In the genomic region with DNA sequence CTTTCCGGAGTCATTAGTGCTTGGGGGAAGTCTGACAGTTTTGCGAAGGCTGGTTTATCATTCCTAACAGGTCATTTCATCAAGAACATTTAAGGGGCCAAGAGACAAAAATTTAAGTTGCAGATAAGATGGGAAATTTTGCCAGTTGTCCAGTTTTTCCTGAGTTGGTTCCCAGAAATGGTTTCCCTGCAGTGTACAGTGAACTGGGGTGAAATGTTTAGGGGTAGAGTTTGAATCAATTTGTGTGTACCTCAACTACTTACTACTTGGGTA, we compare ENCODE assay signal across 8 mouse cellular contexts. TPM values are rescaled to one million over a fixed set of nuclear protein-coding genes. Genes with fewer than 3 reads are reported as not detected.
A peak's percentile ranks its signal among the peaks of the same experiment; 100 is the strongest.
DNase-seq lines count a peak whose midpoint lies in the region; ATAC-seq and TF ChIP-seq lines count a peak whose summit lies in the region.

No protein-coding gene starts in this region.

- H3K27ac ChIP-seq in heart, embryonic 11.5 days (ENCODE audit: low read depth, low read length), result peak overlapping the region; percentile 100; the same call in 1 of the 2 replicates
- no peak overlapping the region for H3K27ac ChIP-seq in forebrain, embryonic 14.5 days (ENCODE audit: low read depth, low read length)
- H3K27ac ChIP-seq in liver, embryonic 16.5 days (ENCODE audit: low read length), result peak overlapping the region; percentile 99

- no peak for ATAC-seq in heart, embryonic 11.5 days (replicated peaks; ENCODE audit: insufficient number of reproducible peaks, low FRiP score, low TSS enrichment)
- ATAC-seq in forebrain, embryonic 14.5 days, result no peak
- no peak for ATAC-seq in liver, embryonic 16.5 days (ENCODE audit: low read depth)

- no peaks in the 10 kb centered on the region for H3K36me3 ChIP-seq in heart, embryonic 11.5 days (ENCODE audit: control insufficient read depth, insufficient read depth, low read length)
- peaks cover 23% of the 10 kb centered on the region for H3K36me3 ChIP-seq in C2C12 (ENCODE audit: control insufficient read depth, insufficient read depth)
- peaks cover 2% of the 10 kb centered on the region; the same call in 1 of the 2 replicates for H3K36me3 ChIP-seq in forebrain, embryonic 14.5 days (ENCODE audit: control insufficient read depth, insufficient read depth, low read length)
- no peaks in the 10 kb centered on the region; the same call in 1 of the 2 replicates for H3K36me3 ChIP-seq in liver, embryonic 16.5 days (ENCODE audit: control insufficient read depth, insufficient read depth)

- 0% methylated on average over 2 of the region's 2 CpGs for WGBS in heart, embryonic 11.5 days (ENCODE audit: insufficient replicate concordance)
- WGBS in forebrain, embryonic 14.5 days, result 0% methylated on average over 2 of the region's 2 CpGs
- 2% methylated on average over 2 of the region's 2 CpGs for WGBS in liver, embryonic 16.5 days (ENCODE audit: insufficient replicate concordance)

- H3K4me3 ChIP-seq in heart, embryonic 11.5 days (ENCODE audit: low read depth, low read length), result peak overlapping the region; percentile 87
- H3K4me3 ChIP-seq in C2C12 (ENCODE audit: insufficient read depth, poor library complexity, severe bottlenecking), result peak overlapping the region; percentile 82
- peak overlapping the region; percentile 92 for H3K4me3 ChIP-seq in forebrain, embryonic 14.5 days (ENCODE audit: low read depth, low read length)
- peak overlapping the region; percentile 97 for H3K4me3 ChIP-seq in liver, embryonic 16.5 days (ENCODE audit: low read depth, low read length)

- H3K4me1 ChIP-seq in heart, embryonic 11.5 days (ENCODE audit: control insufficient read depth, insufficient read depth, low read length), result peaks cover 12% of the 10 kb centered on the region
- H3K4me1 ChIP-seq in forebrain, embryonic 14.5 days (ENCODE audit: control insufficient read depth, insufficient read depth, low read length), result peaks cover 8% of the 10 kb centered on the region; the same call in 1 of the 2 replicates
- H3K4me1 ChIP-seq in liver, embryonic 16.5 days (ENCODE audit: control insufficient read depth, low read depth, low read length), result peaks cover 12% of the 10 kb centered on the region

- no peaks in the 10 kb centered on the region for H3K27me3 ChIP-seq in heart, embryonic 11.5 days (ENCODE audit: control insufficient read depth, insufficient read depth, low read length)
- no peaks in the 10 kb centered on the region for H3K27me3 ChIP-seq in C2C12 (ENCODE audit: control insufficient read depth, insufficient read depth, insufficient read length)
- no peaks in the 10 kb centered on the region for H3K27me3 ChIP-seq in forebrain, embryonic 14.5 days (replicated peaks; ENCODE audit: control insufficient read depth, insufficient read depth, low read length)
- no peaks in the 10 kb centered on the region for H3K27me3 ChIP-seq in liver, embryonic 16.5 days (ENCODE audit: control insufficient read depth, insufficient read depth, low read depth, low read length)

- DNase-seq in heart, adult 8-10 months (ENCODE audit: low spot score), result no peak
- no peak for DNase-seq in forebrain, embryonic 14.5 days (ENCODE audit: low spot score)
- DNase-seq in embryo, embryonic 10 days (ENCODE audit: low spot score), result no peak
- DNase-seq in left cerebral cortex, postnatal 36 days (ENCODE audit: low spot score in 2 of 2), result no peak
- DNase-seq in left cerebral cortex, adult 9 months (ENCODE audit: low spot score in 2 of 2), result no peak

- H3K9ac ChIP-seq in heart, embryonic 11.5 days (ENCODE audit: low read depth, low read length), result peak overlapping the region; percentile 84
- H3K9ac ChIP-seq in forebrain, embryonic 14.5 days (ENCODE audit: low read length), result peak overlapping the region; percentile 93
- peak overlapping the region; percentile 98 for H3K9ac ChIP-seq in liver, embryonic 16.5 days (ENCODE audit: low read depth, low read length)

- peaks cover 63% of the 10 kb centered on the region for H3K79me2 ChIP-seq in C2C12 (ENCODE audit: control insufficient read depth, insufficient read depth)

- no peaks in the 10 kb centered on the region for H3K9me3 ChIP-seq in heart, embryonic 11.5 days (replicated peaks; ENCODE audit: control insufficient read depth, low read length)
- no peaks in the 10 kb centered on the region for H3K9me3 ChIP-seq in forebrain, embryonic 14.5 days (replicated peaks; ENCODE audit: control insufficient read depth, low read length)
- no peaks in the 10 kb centered on the region for H3K9me3 ChIP-seq in liver, embryonic 16.5 days (replicated peaks; ENCODE audit: control insufficient read depth, low read length)

- H3ac ChIP-seq in C2C12 (ENCODE audit: control insufficient read depth, insufficient read length, low read depth), result peak overlapping the region; percentile 100

- peak overlapping the region; percentile 90 for H3K4me2 ChIP-seq in heart, embryonic 11.5 days
- peak overlapping the region; percentile 69 for H3K4me2 ChIP-seq in forebrain, embryonic 14.5 days (ENCODE audit: low read length)
- peak overlapping the region; percentile 94 for H3K4me2 ChIP-seq in liver, embryonic 16.5 days (ENCODE audit: low read depth, low read length)

- intact Hi-C loops in left cerebral cortex, postnatal 36 days (cut with DNase I), result loop anchor here (5.0 kb wide), 1 partner anchor 267 kb away; a partner anchor contains a TSS

- peaks cover 50% of the 10 kb centered on the region for H3K79me3 ChIP-seq in C2C12 (ENCODE audit: low read depth)

- TF ChIP-seq CTCF in C2C12 (IDR thresholded peaks at IDR 0.05; ENCODE audit: control insufficient read depth, insufficient read depth, insufficient read length), result no peak

TF ChIP-seq in C2C12, 6 proteins besides CTCF, POLR2A, EP300 and RAD21:
- no peak for TF ChIP-seq USF1 (IDR thresholded peaks at IDR 0.05; ENCODE audit: low read depth)

RNA-seq across cellular contexts. Expression of a gene that starts 1.2 kb away (rescaled TPM):
- polyA plus RNA-seq in heart, embryonic 11.5 days (2014; fragmentation: Nextera tagmentation; extraction: Ambion mirVana), result 54.4 and 55.8 TPM in 2 replicates
- total RNA-seq in heart, adult 8-10 months (2022), result 10 to 100 TPM; 12.8 to 17.0 (median 14.8) TPM
- 28.6 TPM for polyA plus RNA-seq in C2C12 (2012; fragmentation: generic; extraction: Trizol)
- 59.0 and 79.9 TPM in 2 replicates for polyA plus RNA-seq in forebrain, embryonic 14.5 days (2014; fragmentation: Nextera tagmentation; extraction: Ambion mirVana)
- 41.1 and 41.7 TPM in 2 replicates for polyA plus RNA-seq in liver, embryonic 16.5 days (2015; fragmentation: Nextera tagmentation; extraction: Ambion mirVana)
- 10 to 100 TPM; 18.4 to 24.5 TPM for total RNA-seq in left cerebral cortex, postnatal 36 days (2021)
